Mouse (Mus musculus) ES-Bruce4 (cell line): ENCODE measurements at regions not wholly inside any gene's neighbourhood (a gene's known extent, or its start where the extent isn't known, plus 50 kb on each side); places are given as distances from the start of the nearest gene placed in this dataset.

Experiments used
- CTCF ChIP-seq: IDR thresholded peaks from one replicate; pipeline ENCODE4 v1.8.1; 2011; ENCODE audit warnings: low read depth, low read length
- POLR2A ChIP-seq: IDR thresholded peaks from one replicate; pipeline ENCODE4 v1.8.1; 2011; ENCODE audit warnings: low read length; ENCODE audit not compliant: insufficient read depth

DNA sequence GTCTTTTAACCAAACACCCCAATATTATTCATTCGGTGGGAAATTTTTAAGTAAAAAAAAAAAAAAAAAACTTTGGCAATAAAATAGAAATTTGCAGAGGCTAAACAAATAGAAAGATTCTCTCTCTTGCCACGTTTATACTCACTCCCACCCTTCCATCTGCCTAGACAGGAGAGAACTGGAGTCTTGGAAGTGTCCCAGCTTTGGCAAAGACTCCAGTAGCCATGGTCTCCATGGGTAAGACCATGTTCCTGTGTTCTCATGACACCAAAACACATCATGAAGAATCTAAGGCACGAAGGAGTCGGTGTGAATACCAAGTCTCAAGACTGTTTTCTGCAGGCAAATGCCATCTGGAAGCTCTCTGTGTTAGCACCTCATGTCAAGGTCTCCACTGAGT lies 84.8 kb upstream of the Ipo5 start:
- TF ChIP-seq CTCF (no peak), POLR2A (no peak)
